Mouse (Mus musculus) erythroblast, embryonic 14.5 days (primary cell): Measurements from ENCODE around the gene Gm7970. TPM values are rescaled to one million over a fixed set of nuclear protein-coding genes. Genes with fewer than 3 reads are reported as not detected.
"Not testable (repeated sequence)": the region's sequence is repeated elsewhere in the genome, so short reads cannot be mapped to it uniquely, and the experiment has no call there.

ENCODE experiments used
- H3K27me3 ChIP-seq: 2 replicates; pipeline ENCODE4 v1.6.1; 2012; ENCODE audit warnings: inconsistent platforms; ENCODE audit not compliant: control insufficient read depth
- H3K36me3 ChIP-seq: 2 replicates; pipeline ENCODE4 v1.6.1; 2012; ENCODE audit warnings: mild to moderate bottlenecking, inconsistent platforms; ENCODE audit not compliant: control insufficient read depth
- H3K4me1 ChIP-seq: 2 replicates; pipeline ENCODE4 v1.6.1; 2012; ENCODE audit warnings: inconsistent platforms; ENCODE audit not compliant: control insufficient read depth
- H3K4me3 ChIP-seq: replicated peaks from 2 replicates; pipeline ENCODE3; 2012; ENCODE audit warnings: moderate library complexity, mild to moderate bottlenecking, inconsistent platforms
- H3K9me3 ChIP-seq: 2 replicates; pipeline ENCODE4 v1.6.1; 2012; ENCODE audit warnings: low read length, inconsistent platforms, mixed read lengths; ENCODE audit not compliant: control insufficient read depth
- polyA plus RNA-seq: library from polyadenylated mRNA; stranded (reverse); fragments of >175 nt; gene quantifications from 2 replicates; pipeline ENCODE4 v1.2.3, GENCODE M21; 2012

Gene Gm7970
- not detected in 2 replicates for polyA plus RNA-seq

- H3K9me3 ChIP-seq, H3K27me3 ChIP-seq, H3K4me3 ChIP-seq, H3K36me3 ChIP-seq, H3K4me1 ChIP-seq: not testable (repeated sequence)
Measured at GRCm38 (mm10) chr14:41555483-41555882, at the start of gene Gm7970. Gm7970 (minus strand) TSS chr14:41555583.

- not testable (repeated sequence) for H3K36me3 ChIP-seq, H3K27me3 ChIP-seq, H3K4me1 ChIP-seq, H3K4me3 ChIP-seq, H3K9me3 ChIP-seq
Measured at GRCm38 (mm10) chr14:41600935-41601334, 45.6 kb upstream of the Gm7970 start.

GRCm38 (mm10) chr14:41586346-41586745, 31.0 kb upstream of the Gm7970 start:
- H3K9me3 ChIP-seq, H3K27me3 ChIP-seq, H3K4me1 ChIP-seq, H3K4me3 ChIP-seq, H3K36me3 ChIP-seq: not testable (repeated sequence)

GRCm38 (mm10) chr14:41572911-41573310, 17.5 kb upstream of the Gm7970 start, which contains the start of gene 1700049E17Rik2:
1700049E17Rik2 (plus strand) TSS chr14:41573211.
- H3K27me3 ChIP-seq, H3K9me3 ChIP-seq, H3K4me3 ChIP-seq, H3K4me1 ChIP-seq, H3K36me3 ChIP-seq: not testable (repeated sequence)

- H3K27me3 ChIP-seq, H3K4me1 ChIP-seq, H3K4me3 ChIP-seq, H3K36me3 ChIP-seq, H3K9me3 ChIP-seq: not testable (repeated sequence)
Measured at GRCm38 (mm10) chr14:41524695-41525094, 30.7 kb downstream of the Gm7970 start.

- H3K27me3 ChIP-seq, H3K9me3 ChIP-seq, H3K4me3 ChIP-seq, H3K4me1 ChIP-seq, H3K36me3 ChIP-seq: not testable (repeated sequence)
Measured at GRCm38 (mm10) chr14:41520683-41521082, 34.7 kb downstream of the Gm7970 start.

Other genes starting within 250 kb of the Gm7970 start
- not detected in 2 replicates for gene Gm5798, start 207.0 kb downstream of the Gm7970 start, polyA plus RNA-seq
- not detected in 2 replicates for gene Gm7945, start 169.2 kb downstream of the Gm7970 start, polyA plus RNA-seq
- gene Gm6482, start 147.3 kb downstream of the Gm7970 start, polyA plus RNA-seq, result not detected in 2 replicates
- gene Gm7954, start 102.1 kb downstream of the Gm7970 start, polyA plus RNA-seq, result not detected in 2 replicates
- gene Gm3486, start 66.1 kb downstream of the Gm7970 start, polyA plus RNA-seq, result not detected in 2 replicates
- not detected in 2 replicates for gene 1700049E17Rik2, start 17.6 kb upstream of the Gm7970 start, polyA plus RNA-seq
- not detected in 2 replicates for gene Gm3072, start 69.0 kb upstream of the Gm7970 start, polyA plus RNA-seq
- gene Gm3676, start 90.9 kb upstream of the Gm7970 start, polyA plus RNA-seq, result not detected in 2 replicates
- gene Gm8068, start 146.3 kb upstream of the Gm7970 start, polyA plus RNA-seq, result not detected in 2 replicates
- not detected in 2 replicates for gene Gm7929, start 195.0 kb upstream of the Gm7970 start, polyA plus RNA-seq
- not detected in 2 replicates for gene Gm47189, start 216.9 kb upstream of the Gm7970 start, polyA plus RNA-seq